11 mouse cellular contexts compared by ENCODE assay signal in the genomic region with DNA sequence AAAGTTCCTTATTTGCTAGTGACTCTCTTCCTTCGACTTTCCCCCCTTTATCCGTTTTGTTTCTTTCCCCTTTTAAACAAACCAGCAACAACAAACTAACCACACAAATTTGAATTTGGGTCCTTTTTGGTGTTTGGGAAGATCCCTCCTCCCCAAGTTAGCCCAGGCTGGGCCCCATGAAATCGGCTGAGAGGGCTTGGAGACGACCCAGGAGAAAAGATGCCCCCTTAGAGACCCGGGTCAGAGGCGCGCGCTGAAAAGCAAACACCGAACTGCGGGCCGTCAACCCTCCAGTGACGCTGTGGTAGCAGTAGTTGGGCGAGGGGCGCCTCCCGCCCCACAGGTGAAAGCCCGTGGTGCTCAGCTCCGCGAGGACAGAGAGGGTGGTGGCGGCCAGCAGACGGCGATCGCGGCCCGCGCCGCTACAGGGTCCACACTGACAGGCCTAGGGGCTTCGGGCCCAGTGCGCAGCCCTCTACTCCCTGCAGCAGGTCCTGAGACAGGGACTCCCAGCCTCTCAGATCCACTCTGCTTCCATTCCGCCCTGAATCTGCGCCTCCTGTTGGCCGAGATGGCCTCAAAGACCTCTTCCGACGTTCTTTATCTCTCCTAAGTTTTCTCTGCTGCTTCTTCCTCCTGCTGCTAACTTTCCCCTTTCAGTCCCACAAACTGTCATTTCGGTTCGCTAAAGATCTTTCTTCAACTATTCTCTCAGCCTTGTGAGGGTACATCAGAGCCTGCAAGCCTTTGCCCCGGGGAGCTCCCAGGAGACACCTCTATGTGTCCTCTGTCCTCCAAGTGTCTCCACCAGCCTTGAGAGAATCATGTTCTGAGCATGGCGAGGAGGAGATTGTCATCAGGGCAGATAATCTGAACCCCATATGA. TPM values are rescaled to one million over a fixed set of nuclear protein-coding genes. Genes with fewer than 3 reads are reported as not detected.
DNase-seq lines count a peak whose midpoint lies in the region; ATAC-seq lines count a peak whose summit lies in the region.
"Had no signal": no experiment of that assay in that cellular context is flagged by ENCODE, and none has a peak within 500 bp of the region (broad histone marks: within the 10 kb centered on the region; RNA-seq: fewer than 3 reads in every experiment).

No protein-coding gene starts in this region.

- peaks cover 100% of the 10 kb centered on the region for H3K27me3 ChIP-seq in kidney, embryonic 15.5 days
- H3K27me3 ChIP-seq in forebrain, embryonic 14.5 days (replicated peaks; ENCODE audit: control insufficient read depth, insufficient read depth, low read length) = peaks cover 28% of the 10 kb centered on the region
- peaks cover 72% of the 10 kb centered on the region for H3K27me3 ChIP-seq in midbrain, embryonic 11.5 days (ENCODE audit: control insufficient read depth, insufficient read depth, low read length)

- no peaks in the 10 kb centered on the region for H3K36me3 ChIP-seq in kidney, embryonic 15.5 days
- no peaks in the 10 kb centered on the region for H3K36me3 ChIP-seq in forebrain, embryonic 14.5 days (ENCODE audit: control insufficient read depth, insufficient read depth, low read length)
- H3K36me3 ChIP-seq in midbrain, embryonic 11.5 days (ENCODE audit: control insufficient read depth, insufficient read depth, low read length) = no peaks in the 10 kb centered on the region

- WGBS in kidney, embryonic 15.5 days = 2% methylated on average over 37 of the region's 37 CpGs
- 5% methylated on average over 37 of the region's 37 CpGs for WGBS in forebrain, embryonic 14.5 days
- WGBS in midbrain, embryonic 11.5 days = 3% methylated on average over 37 of the region's 37 CpGs

- ATAC-seq in kidney, embryonic 15.5 days (replicated peaks; ENCODE audit: low FRiP score) = peak; percentile 71
- peak; percentile 30 for ATAC-seq in forebrain, embryonic 14.5 days
- ATAC-seq in midbrain, embryonic 11.5 days (ENCODE audit: low FRiP score) = peak; percentile 38; the same call in 1 of the 2 replicates

- no peak overlapping the region for H3K4me3 ChIP-seq in kidney, embryonic 15.5 days (replicated peaks)
- peak overlapping the region; percentile 51 for H3K4me3 ChIP-seq in forebrain, embryonic 14.5 days (ENCODE audit: low read depth, low read length)
- H3K4me3 ChIP-seq in midbrain, embryonic 11.5 days (ENCODE audit: low read depth, low read length) = no peak overlapping the region

- no peak for DNase-seq in kidney, adult 9 months
- DNase-seq in ZHBTc4 (ENCODE audit: low read depth, low spot score) = peak; percentile 81
- peak; percentile 77 for DNase-seq in forebrain, embryonic 14.5 days (ENCODE audit: low spot score)
- peak; percentile 95 for DNase-seq in midbrain, embryonic 11.5 days (ENCODE audit: low spot score, missing footprints)
- DNase-seq in adrenal gland, postnatal 14 days = no peak
- DNase-seq in spleen, postnatal 10 days (ENCODE audit: low spot score in 2 of 2) = no peak
- no peak for DNase-seq in urinary bladder, postnatal 10 days (ENCODE audit: low spot score)
- DNase-seq: cerebellum, postnatal 36 days had no signal

- no peaks in the 10 kb centered on the region for H3K9me3 ChIP-seq in kidney, embryonic 15.5 days (replicated peaks)
- no peaks in the 10 kb centered on the region for H3K9me3 ChIP-seq in forebrain, embryonic 14.5 days (replicated peaks; ENCODE audit: control insufficient read depth, low read length)
- H3K9me3 ChIP-seq in midbrain, embryonic 11.5 days (ENCODE audit: control insufficient read depth, low read length) = no peaks in the 10 kb centered on the region

- no peak overlapping the region for H3K4me2 ChIP-seq in kidney, embryonic 15.5 days
- H3K4me2 ChIP-seq in forebrain, embryonic 14.5 days (ENCODE audit: low read length) = peak overlapping the region; percentile 89
- H3K4me2 ChIP-seq in midbrain, embryonic 11.5 days = peak overlapping the region; percentile 7; the same call in 1 of the 2 replicates

- peaks cover 27% of the 10 kb centered on the region for H3K4me1 ChIP-seq in kidney, embryonic 15.5 days
- H3K4me1 ChIP-seq in forebrain, embryonic 14.5 days (ENCODE audit: control insufficient read depth, insufficient read depth, low read length) = peaks cover 19% of the 10 kb centered on the region
- H3K4me1 ChIP-seq in midbrain, embryonic 11.5 days (ENCODE audit: control insufficient read depth, insufficient read depth, low read length) = peaks cover 15% of the 10 kb centered on the region

- no peak overlapping the region for H3K27ac ChIP-seq in kidney, embryonic 15.5 days
- peak overlapping the region; percentile 96 for H3K27ac ChIP-seq in forebrain, embryonic 14.5 days (ENCODE audit: low read depth, low read length)
- no peak overlapping the region for H3K27ac ChIP-seq in midbrain, embryonic 11.5 days (ENCODE audit: low read depth, low read length)

- no peak overlapping the region for H3K9ac ChIP-seq in kidney, embryonic 15.5 days
- H3K9ac ChIP-seq in forebrain, embryonic 14.5 days (ENCODE audit: low read length) = peak overlapping the region; percentile 89
- no peak overlapping the region for H3K9ac ChIP-seq in midbrain, embryonic 11.5 days (ENCODE audit: low read length)

RNA-seq across cellular contexts. Expression of a gene that starts 3.5 kb away (rescaled TPM):
- not detected in 2 replicates for polyA plus RNA-seq in kidney, embryonic 15.5 days (2015; fragmentation: Nextera tagmentation; extraction: Ambion mirVana)
- polyA plus RNA-seq in forebrain, embryonic 14.5 days (2014; fragmentation: Nextera tagmentation; extraction: Ambion mirVana) = 5.7 and 6.1 TPM in 2 replicates
- polyA plus RNA-seq in midbrain, embryonic 11.5 days (2014; fragmentation: Nextera tagmentation; extraction: Ambion mirVana) = 8.2 and 8.7 TPM in 2 replicates
- total RNA-seq in adrenal gland, postnatal 14 days (2021) = not detected in 2 replicates
- total RNA-seq: heart, postnatal 14 days had no signal
- polyA plus RNA-seq: liver, embryonic 16.5 days had no signal

Comparison
In these comparisons a context has a peak if more than half of its experiments do, and no peak if none do; other contexts are left out.
1. DNase-seq: peak in ZHBTc4 (single experiment), forebrain, embryonic 14.5 days (single experiment) and midbrain, embryonic 11.5 days (single experiment); none in kidney, adult 9 months (single experiment), adrenal gland, postnatal 14 days (single experiment), spleen, postnatal 10 days (0 of 2) and urinary bladder, postnatal 10 days (single experiment).
2. Peak in every context shown above with its lines, with median percentiles within 50 percentile points of each other: ATAC-seq.